Mouse (Mus musculus) common myeloid progenitor, adult 5-6 weeks (primary cell): Measurements from ENCODE around the gene Gemin4. TPM values are rescaled to one million over a fixed set of nuclear protein-coding genes. Genes with fewer than 3 reads are reported as not detected.
A peak's percentile ranks its signal among the peaks of the same experiment; 100 is the strongest.

Experiments used
- ATAC-seq: replicated peaks from 2 replicates; pipeline ENCODE4 v1.8.0; 2016; ENCODE audit warnings: low read depth, mild to moderate bottlenecking, moderate TSS enrichment, inconsistent platforms; ENCODE audit not compliant: poor library complexity, severe bottlenecking
- total RNA-seq: library from RNA; stranded (forward); fragments of 200-1000, 187-1606 nt; gene quantifications from 2 replicates; pipeline ENCODE4 v1.2.3, GENCODE M21; 2017

The Gemin4 gene
- total RNA-seq, 1 experiment from 2014 or later: 21.7 TPM

- ATAC-seq: peak; percentile 36; the same call in 1 of the 2 replicates
Observed at GRCm38 (mm10) chr11:76167079-76167765, 50.2 kb downstream of the Gemin4 start.

- no peak for ATAC-seq
Observed at GRCm38 (mm10) chr11:76166657-76167056, 50.8 kb downstream of the Gemin4 start.

Other genes starting within 250 kb of the Gemin4 start
- not detected in 2 replicates for gene 1700016K19Rik, start 217.8 kb downstream of the Gemin4 start, total RNA-seq
- gene Rflnb, start 189.9 kb downstream of the Gemin4 start, total RNA-seq: 2.0 and 2.6 TPM in 2 replicates
- gene Vps53, start 38.0 kb downstream of the Gemin4 start, total RNA-seq: 41.8 and 43.6 TPM in 2 replicates
- gene Fam57a, start 38.0 kb downstream of the Gemin4 start, total RNA-seq: 0.44 and 2.0 TPM in 2 replicates
- not detected in 2 replicates for gene Dbil5, start 56 bp downstream of the Gemin4 start, total RNA-seq
- 22.5 and 33.2 TPM in 2 replicates for gene Mrm3, start 26.1 kb upstream of the Gemin4 start, total RNA-seq
- 216 and 244 TPM in 2 replicates for gene Glod4, start 26.1 kb upstream of the Gemin4 start, total RNA-seq
- 10.2 and 12.7 TPM in 2 replicates for gene Nxn, start 181.5 kb upstream of the Gemin4 start, total RNA-seq
- 11.1 and 17.0 TPM in 2 replicates for gene Timm22, start 189.3 kb upstream of the Gemin4 start, total RNA-seq